Mouse (Mus musculus): ENCODE data around the gene Kif3a.

DNA sequence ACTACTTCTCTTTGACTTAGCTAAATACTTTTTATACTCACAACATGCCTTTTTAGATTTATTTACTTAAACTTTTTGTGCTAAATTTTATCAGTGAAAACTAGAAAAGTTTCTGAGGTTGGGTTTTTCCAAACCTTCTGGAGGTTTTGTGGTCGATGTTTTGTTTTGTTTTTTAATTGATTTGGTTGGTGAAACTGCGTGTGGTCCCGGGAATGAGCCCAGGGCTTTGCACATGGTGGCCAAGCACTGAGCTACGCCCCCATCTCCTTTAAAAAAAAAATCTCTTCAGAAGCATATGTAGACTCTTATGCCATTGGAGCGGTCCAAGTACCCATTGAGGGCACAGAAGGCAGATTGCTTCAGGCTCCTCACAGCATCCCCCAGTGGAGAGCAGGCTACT, 23.9 kb downstream of the Kif3a start:
- TF ChIP-seq GATA1 (IDR thresholded peaks at IDR 0.05; ENCODE audit: low read length): no peak
- TF ChIP-seq TAL1 (IDR thresholded peaks at IDR 0.05; ENCODE audit: low read length): no peak
